25 mouse cellular contexts compared by ENCODE assay signal in genomic region chr3:130805345-130805744, GRCm38 (mm10).
DNase-seq lines count a peak whose midpoint lies in the region; ATAC-seq and TF ChIP-seq lines count a peak whose summit lies in the region.
"Had no signal": no experiment of that assay in that cellular context is flagged by ENCODE, and none has a peak within 500 bp of the region (broad histone marks: within the 10 kb centered on the region; RNA-seq: fewer than 3 reads in every experiment).

No protein-coding gene starts in this region.

- H3K36me3 ChIP-seq in lung, embryonic 14.5 days (ENCODE audit: insufficient read depth): no peaks in the 10 kb centered on the region
- H3K36me3 ChIP-seq in lung, embryonic 16.5 days (ENCODE audit: control insufficient read depth, insufficient read depth, low read length): no peaks in the 10 kb centered on the region
- H3K36me3 ChIP-seq: embryonic facial prominence, embryonic 10.5 days; embryonic facial prominence, embryonic 12.5 days; forebrain, embryonic 15.5 days; G1E had no signal

- no peak overlapping the region for H3K27ac ChIP-seq in lung, embryonic 14.5 days (ENCODE audit: low read depth)
- no peak overlapping the region; the same call in 1 of the 2 replicates for H3K27ac ChIP-seq in lung, embryonic 16.5 days (ENCODE audit: low read length)
- H3K27ac ChIP-seq: embryonic facial prominence, embryonic 10.5 days; embryonic facial prominence, embryonic 12.5 days; forebrain, embryonic 13.5 days; forebrain, embryonic 15.5 days had no signal

- no peak overlapping the region for H3K4me2 ChIP-seq in lung, embryonic 14.5 days
- no peak overlapping the region for H3K4me2 ChIP-seq in lung, embryonic 16.5 days (ENCODE audit: low read depth, low read length)
- H3K4me2 ChIP-seq: embryonic facial prominence, embryonic 12.5 days; forebrain, embryonic 13.5 days; forebrain, embryonic 15.5 days had no signal

- TF ChIP-seq CTCF in lung, embryonic 14.5 days (IDR thresholded peaks at IDR 0.05; ENCODE audit: low read depth): no peak
- no peak for TF ChIP-seq CTCF in lung, adult 2 months (IDR thresholded peaks at IDR 0.05; ENCODE audit: insufficient read depth, low read length)

- no peak for TF ChIP-seq POLR2A in lung, adult 2 months (IDR thresholded peaks at IDR 0.05; ENCODE audit: borderline replicate concordance, extremely low read depth, low read depth, low read length)

- WGBS in lung, embryonic 14.5 days: 51% methylated on average over 3 of the region's 3 CpGs
- 60% methylated on average over 3 of the region's 3 CpGs for WGBS in lung, embryonic 16.5 days
- WGBS in lung, adult 2 months: 73% methylated on average over 3 of the region's 3 CpGs

- H3K9ac ChIP-seq in lung, embryonic 14.5 days: no peak overlapping the region
- H3K9ac ChIP-seq in lung, embryonic 16.5 days (ENCODE audit: low read length): no peak overlapping the region
- H3K9ac ChIP-seq: embryonic facial prominence, embryonic 12.5 days; forebrain, embryonic 13.5 days; forebrain, embryonic 15.5 days had no signal

- ATAC-seq in lung, embryonic 14.5 days (ENCODE audit: insufficient read depth): peak; percentile 60
- peak; percentile 74 for ATAC-seq in lung, embryonic 16.5 days (ENCODE audit: low read depth)
- ATAC-seq: activated CD4-positive, CD25-positive, alpha-beta regulatory T cell, adult 4 months; CD4-positive, CD25-positive, alpha-beta regulatory T cell, adult 4 months; forebrain, embryonic 13.5 days; forebrain, embryonic 15.5 days; Patski had no signal

- no peaks in the 10 kb centered on the region for H3K9me3 ChIP-seq in lung, embryonic 14.5 days (ENCODE audit: low read depth, low read length)
- no peaks in the 10 kb centered on the region for H3K9me3 ChIP-seq in lung, embryonic 16.5 days (ENCODE audit: control insufficient read depth, low read length)
- H3K9me3 ChIP-seq: embryonic facial prominence, embryonic 10.5 days; embryonic facial prominence, embryonic 12.5 days; forebrain, embryonic 13.5 days; forebrain, embryonic 15.5 days had no signal

- peaks cover 12% of the 10 kb centered on the region for H3K4me1 ChIP-seq in lung, embryonic 14.5 days (ENCODE audit: insufficient read depth)
- peaks cover 8% of the 10 kb centered on the region for H3K4me1 ChIP-seq in lung, embryonic 16.5 days (replicated peaks; ENCODE audit: control insufficient read depth, insufficient read depth, low read length)
- H3K4me1 ChIP-seq in lung, adult 2 months (ENCODE audit: control insufficient read depth, insufficient read depth, low read length): 0 out of 2 replicates have a peak, but pooled peaks cover 1% of the 10 kb centered on the region
- H3K4me1 ChIP-seq: forebrain, embryonic 13.5 days; forebrain, embryonic 15.5 days had no signal

- H3K27me3 ChIP-seq in lung, embryonic 14.5 days (ENCODE audit: insufficient read depth, low read length): no peaks in the 10 kb centered on the region
- no peaks in the 10 kb centered on the region for H3K27me3 ChIP-seq in lung, embryonic 16.5 days (ENCODE audit: control insufficient read depth, insufficient read depth, low read depth, low read length)
- H3K27me3 ChIP-seq: CH12.LX; embryonic facial prominence, embryonic 12.5 days; forebrain, embryonic 13.5 days; forebrain, embryonic 15.5 days; Patski had no signal

- peak; percentile 63 for DNase-seq in lung, embryonic 14.5 days
- DNase-seq in lung, adult 18-20 months: no peak
- DNase-seq in lung, adult 2 months: no peak
- DNase-seq in lung, postnatal 14 days: peak; percentile 27
- DNase-seq in lung, postnatal 4 days: peak; percentile 29 to 68
- no peak for DNase-seq in frontal cortex, postnatal 25 days (ENCODE audit: low spot score in 2 of 2)
- no peak for DNase-seq in ovary, postnatal 10 days (ENCODE audit: low spot score)
- DNase-seq: adrenal gland, adult 8-10 months; adrenal gland, postnatal 14 days; adrenal gland, postnatal 36 days; B cell, adult 2 months; cerebellum, adult 11-12 months; cerebellum, adult 2 months; cerebellum, adult 9-11 months; cerebellum, postnatal 14 days had no signal

- no peak overlapping the region for H3K4me3 ChIP-seq in lung, embryonic 14.5 days (ENCODE audit: low read depth, low read length)
- H3K4me3 ChIP-seq in lung, embryonic 16.5 days (ENCODE audit: low read length): no peak overlapping the region
- H3K4me3 ChIP-seq in lung, adult 2 months (replicated peaks; ENCODE audit: extremely low read depth, low read depth, low read length): no peak overlapping the region
- H3K4me3 ChIP-seq: embryonic facial prominence, embryonic 10.5 days; embryonic facial prominence, embryonic 12.5 days; forebrain, embryonic 13.5 days; forebrain, embryonic 15.5 days had no signal

Comparison
In these comparisons a context has a peak if more than half of its experiments do, and no peak if none do; other contexts are left out.
1. DNase-seq: peak in lung, embryonic 14.5 days (single experiment), lung, postnatal 14 days (single experiment) and lung, postnatal 4 days (2 of 2); none in lung, adult 18-20 months (0 of 2), lung, adult 2 months (single experiment), frontal cortex, postnatal 25 days (0 of 2) and ovary, postnatal 10 days (single experiment).